Mouse (Mus musculus) kidney, adult 2 months (tissue): ENCODE measurements around the gene Tmem199.

ENCODE experiments used
- CTCF ChIP-seq: fragments of 200-500 bp; conservative IDR thresholded peaks from 2 replicates; pipeline ENCODE4 v1.5.1; 2011; ENCODE audit warnings: low read depth, mild to moderate bottlenecking, control low read depth, low read length, moderate library complexity, mixed read lengths; ENCODE audit not compliant: insufficient read depth, insufficient read length
- POLR2A ChIP-seq: fragments of 200-500 bp; IDR thresholded peaks from one replicate; pipeline ENCODE4 v1.6.1; 2011; ENCODE audit warnings: low read depth, low read length, control low read depth

- TF ChIP-seq CTCF: no peak
- TF ChIP-seq POLR2A: no peak
Measured at GRCm38 (mm10) chr11:78549491-78549987, 37.6 kb upstream of the Tmem199 start.
